Comparison of ENCODE assay signal across 17 mouse cellular contexts in the genomic region with DNA sequence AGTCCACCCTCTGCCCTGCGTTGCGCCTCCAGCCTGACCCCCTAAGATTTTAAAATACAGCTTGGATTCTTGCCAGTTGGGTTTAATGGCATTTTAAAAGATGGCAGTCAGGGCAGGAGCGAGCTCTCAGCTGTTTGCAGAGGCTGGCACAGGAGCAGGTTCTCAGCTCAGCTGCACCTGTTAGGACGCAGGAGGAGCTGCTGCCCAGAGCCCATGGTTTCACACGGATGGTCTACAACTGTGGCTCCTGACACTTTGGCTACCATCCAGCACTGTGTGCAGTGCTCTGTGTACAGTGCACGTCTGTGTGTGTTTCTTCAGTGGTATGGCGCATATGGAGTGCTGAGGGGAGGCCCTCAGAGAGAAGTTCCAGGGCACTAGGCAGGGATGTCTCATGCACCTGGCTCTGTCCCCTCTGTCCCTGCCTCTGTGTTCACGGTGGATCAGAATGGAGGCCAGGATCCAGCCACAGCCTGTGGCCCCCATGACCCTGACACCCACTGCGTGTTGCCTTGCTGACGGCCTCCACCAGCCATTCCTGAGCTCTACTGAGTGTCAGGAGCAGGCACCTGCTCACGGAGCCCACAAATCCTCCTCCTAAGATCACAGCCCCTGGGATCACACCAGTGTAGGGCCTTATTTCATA. TPM values are rescaled to one million over a fixed set of nuclear protein-coding genes. Genes with fewer than 3 reads are reported as not detected.
A peak's percentile ranks its signal among the peaks of the same experiment; 100 is the strongest.
DNase-seq lines count a peak whose midpoint lies in the region; ATAC-seq and TF ChIP-seq lines count a peak whose summit lies in the region.
"Had no signal": no experiment of that assay in that cellular context is flagged by ENCODE, and none has a peak within 500 bp of the region (broad histone marks: within the 10 kb centered on the region; RNA-seq: fewer than 3 reads in every experiment).

No protein-coding gene starts in this region.

- no peak overlapping the region for H3K4me2 ChIP-seq in hindbrain, embryonic 13.5 days
- no peak overlapping the region for H3K4me2 ChIP-seq in hindbrain, embryonic 11.5 days (replicated peaks; ENCODE audit: low read depth, low read length)
- no peak overlapping the region for H3K4me2 ChIP-seq in neural tube, embryonic 15.5 days
- H3K4me2 ChIP-seq in forebrain, postnatal 0 days (ENCODE audit: low read depth): no peak overlapping the region
- H3K4me2 ChIP-seq: limb, embryonic 12.5 days; lung, embryonic 14.5 days; midbrain, embryonic 11.5 days had no signal

- WGBS in hindbrain, embryonic 13.5 days: 82% methylated on average over 11 of the region's 11 CpGs
- 89% methylated on average over 11 of the region's 11 CpGs for WGBS in hindbrain, embryonic 11.5 days
- 76% methylated on average over 11 of the region's 11 CpGs for WGBS in neural tube, embryonic 15.5 days
- 65% methylated on average over 11 of the region's 11 CpGs for WGBS in forebrain, postnatal 0 days

- no peaks in the 10 kb centered on the region for H3K27me3 ChIP-seq in hindbrain, embryonic 13.5 days
- H3K27me3 ChIP-seq in hindbrain, embryonic 11.5 days (ENCODE audit: control insufficient read depth, insufficient read depth, low read length): no peaks in the 10 kb centered on the region
- no peaks in the 10 kb centered on the region for H3K27me3 ChIP-seq in neural tube, embryonic 15.5 days (replicated peaks)
- H3K27me3 ChIP-seq in forebrain, postnatal 0 days (ENCODE audit: insufficient read depth, low read length): no peaks in the 10 kb centered on the region
- H3K27me3 ChIP-seq: limb, embryonic 12.5 days had no signal

- DNase-seq in hindbrain, embryonic 11.5 days (ENCODE audit: low spot score): no peak
- DNase-seq in neural tube, embryonic 10.5 days (ENCODE audit: extremely low spot score, low spot score): no peak
- no peak for DNase-seq in forebrain, postnatal 0 days
- no peak for DNase-seq in thymus, postnatal 4 days
- no peak for DNase-seq in frontal cortex, postnatal 10 days (ENCODE audit: low spot score in 2 of 2)
- DNase-seq: gastrocnemius, postnatal 36 days; heart, postnatal 10 days; lung, embryonic 14.5 days; thymus, postnatal 25 days had no signal

- H3K36me3 ChIP-seq in hindbrain, embryonic 13.5 days: peaks cover 31% of the 10 kb centered on the region
- H3K36me3 ChIP-seq in hindbrain, embryonic 11.5 days (ENCODE audit: control insufficient read depth, insufficient read depth, low read length): no peaks in the 10 kb centered on the region
- peaks cover 6% of the 10 kb centered on the region; the same call in 1 of the 2 replicates for H3K36me3 ChIP-seq in neural tube, embryonic 15.5 days
- H3K36me3 ChIP-seq in forebrain, postnatal 0 days (ENCODE audit: insufficient read depth): 0 out of 2 replicates have a peak, but pooled peaks cover 4% of the 10 kb centered on the region

- no peaks in the 10 kb centered on the region for H3K4me1 ChIP-seq in hindbrain, embryonic 13.5 days (replicated peaks)
- no peaks in the 10 kb centered on the region for H3K4me1 ChIP-seq in hindbrain, embryonic 11.5 days (replicated peaks; ENCODE audit: control insufficient read depth, insufficient read depth, low read length)
- H3K4me1 ChIP-seq in neural tube, embryonic 15.5 days: no peaks in the 10 kb centered on the region
- no peaks in the 10 kb centered on the region for H3K4me1 ChIP-seq in forebrain, postnatal 0 days (ENCODE audit: insufficient read depth)
- H3K4me1 ChIP-seq: limb, embryonic 12.5 days had no signal

- H3K9me3 ChIP-seq in hindbrain, embryonic 13.5 days: no peaks in the 10 kb centered on the region
- H3K9me3 ChIP-seq in hindbrain, embryonic 11.5 days (ENCODE audit: control insufficient read depth, low read length): no peaks in the 10 kb centered on the region
- no peaks in the 10 kb centered on the region for H3K9me3 ChIP-seq in neural tube, embryonic 15.5 days (replicated peaks)
- H3K9me3 ChIP-seq in forebrain, postnatal 0 days (ENCODE audit: low read length): no peaks in the 10 kb centered on the region

- peak; percentile 65; the same call in 1 of the 2 replicates for ATAC-seq in hindbrain, embryonic 13.5 days (ENCODE audit: low FRiP score)
- no peak for ATAC-seq in hindbrain, embryonic 11.5 days (ENCODE audit: low FRiP score)
- 0 out of 2 replicates have a peak, but pooled peaks have one; percentile 33 for ATAC-seq in neural tube, embryonic 15.5 days (ENCODE audit: low FRiP score)
- ATAC-seq in forebrain, postnatal 0 days: peak; percentile 36

- no peak overlapping the region for H3K4me3 ChIP-seq in hindbrain, embryonic 13.5 days
- no peak overlapping the region for H3K4me3 ChIP-seq in hindbrain, embryonic 11.5 days (ENCODE audit: low read depth, low read length)
- no peak overlapping the region for H3K4me3 ChIP-seq in neural tube, embryonic 15.5 days (replicated peaks)
- H3K4me3 ChIP-seq in forebrain, postnatal 0 days (ENCODE audit: low read depth, low read length): no peak overlapping the region
- H3K4me3 ChIP-seq: limb, embryonic 12.5 days had no signal

- no peak overlapping the region for H3K27ac ChIP-seq in hindbrain, embryonic 13.5 days
- no peak overlapping the region for H3K27ac ChIP-seq in hindbrain, embryonic 11.5 days (ENCODE audit: low read depth, low read length)
- H3K27ac ChIP-seq in neural tube, embryonic 15.5 days (replicated peaks): no peak overlapping the region; the same call in 1 of the 2 replicates
- H3K27ac ChIP-seq in forebrain, postnatal 0 days (ENCODE audit: low read depth, low read length): no peak overlapping the region
- H3K27ac ChIP-seq: limb, embryonic 12.5 days had no signal

- H3K9ac ChIP-seq in hindbrain, embryonic 13.5 days: no peak overlapping the region
- no peak overlapping the region for H3K9ac ChIP-seq in hindbrain, embryonic 11.5 days (ENCODE audit: low read depth, low read length)
- no peak overlapping the region for H3K9ac ChIP-seq in neural tube, embryonic 15.5 days (replicated peaks)
- H3K9ac ChIP-seq in forebrain, postnatal 0 days: no peak overlapping the region
- H3K9ac ChIP-seq: limb, embryonic 12.5 days; lung, embryonic 14.5 days had no signal

- TF ChIP-seq CTCF in forebrain, postnatal 0 days (IDR thresholded peaks at IDR 0.05; ENCODE audit: low read depth): no peak

RNA-seq across cellular contexts. Expression of gene Txnrd3, which starts 29.5 kb away (rescaled TPM):
- polyA plus RNA-seq in hindbrain, embryonic 13.5 days (2015; fragmentation: Nextera tagmentation; extraction: Ambion mirVana): 12.8 and 13.8 TPM in 2 replicates
- polyA plus RNA-seq in hindbrain, embryonic 11.5 days (2014; fragmentation: Nextera tagmentation; extraction: Ambion mirVana): 11.0 and 15.0 TPM in 2 replicates
- polyA plus RNA-seq in neural tube, embryonic 15.5 days (2015; fragmentation: Nextera tagmentation; extraction: Ambion mirVana): 11.6 and 12.7 TPM in 2 replicates
- 21.2 and 24.2 TPM in 2 replicates for total RNA-seq in forebrain, postnatal 0 days (2014; rRNA removed)
- 20.1 and 21.4 TPM in 2 replicates for polyA plus RNA-seq in forebrain, postnatal 0 days (2015; fragmentation: Nextera tagmentation; extraction: Ambion mirVana)

RNA-seq across cellular contexts. Expression of gene Vmn1r40, which starts 34.1 kb away (rescaled TPM):
- not detected in 2 replicates for polyA plus RNA-seq in hindbrain, embryonic 13.5 days (2015; fragmentation: Nextera tagmentation; extraction: Ambion mirVana)
- polyA plus RNA-seq in hindbrain, embryonic 11.5 days (2014; fragmentation: Nextera tagmentation; extraction: Ambion mirVana): not detected in 2 replicates
- not detected in 2 replicates for polyA plus RNA-seq in neural tube, embryonic 15.5 days (2015; fragmentation: Nextera tagmentation; extraction: Ambion mirVana)
- total RNA-seq in forebrain, postnatal 0 days (2014; rRNA removed): not detected in 2 replicates
- polyA plus RNA-seq in forebrain, postnatal 0 days (2015; fragmentation: Nextera tagmentation; extraction: Ambion mirVana): not detected in 2 replicates
- total RNA-seq: adrenal gland, postnatal 4 days; gastrocnemius, postnatal 36 days; heart, postnatal 10 days; layer of hippocampus, postnatal 10 days had no signal
- polyA plus RNA-seq: kidney, embryonic 14.5 days; limb, embryonic 12.5 days; lung, embryonic 14.5 days; midbrain, embryonic 11.5 days; neural tube, embryonic 14.5 days had no signal
